ENCODE assay signal across 21 mouse cellular contexts in the genomic region with DNA sequence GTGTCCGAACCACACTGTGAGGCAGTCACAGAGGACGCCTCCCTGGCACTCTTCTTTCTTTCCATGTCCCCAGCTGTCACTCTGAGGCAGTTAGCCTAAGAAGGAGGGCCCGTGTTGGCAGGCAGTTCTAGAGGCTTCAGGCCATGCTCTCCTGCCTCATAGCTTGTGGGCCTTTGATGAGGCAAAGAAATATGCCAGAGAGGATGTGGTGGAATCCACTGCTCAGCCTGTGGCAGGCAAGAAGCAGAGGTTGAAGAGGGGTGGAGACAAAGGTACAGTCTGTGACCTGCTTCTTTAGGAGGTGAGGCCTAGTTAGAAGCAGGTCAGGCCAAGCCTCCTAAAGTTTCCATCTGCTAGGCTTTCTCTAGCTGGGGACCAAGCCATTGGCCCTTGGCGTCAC. TPM values are rescaled to one million over a fixed set of nuclear protein-coding genes. Genes with fewer than 3 reads are reported as not detected.
"Had no signal": no experiment of that assay in that cellular context is flagged by ENCODE, and none has a peak within 500 bp of the region (broad histone marks: within the 10 kb centered on the region; RNA-seq: fewer than 3 reads in every experiment).

No protein-coding gene starts in this region.

- H3K4me3 ChIP-seq: limb, embryonic 12.5 days; liver, embryonic 13.5 days; midbrain, embryonic 10.5 days; neural tube, embryonic 15.5 days had no signal

- H3K9ac ChIP-seq: limb, embryonic 12.5 days; liver, embryonic 13.5 days; liver, postnatal 0 days; neural tube, embryonic 15.5 days had no signal

- ATAC-seq: liver, postnatal 0 days; midbrain, embryonic 16.5 days had no signal

- H3K9me3 ChIP-seq: limb, embryonic 12.5 days; liver, embryonic 13.5 days; midbrain, embryonic 10.5 days; neural tube, embryonic 15.5 days had no signal

- H3K4me1 ChIP-seq: limb, embryonic 12.5 days; midbrain, embryonic 10.5 days had no signal

- H3K27me3 ChIP-seq: limb, embryonic 12.5 days; liver, embryonic 13.5 days; neural tube, embryonic 15.5 days had no signal

- H3K27ac ChIP-seq: limb, embryonic 12.5 days; liver, embryonic 13.5 days; midbrain, embryonic 10.5 days; neural tube, embryonic 15.5 days had no signal

- DNase-seq: kidney, adult 11 months; kidney, postnatal 25 days; liver; liver, embryonic 13.5 days; liver, postnatal 0 days; lung, postnatal 36 days; right cerebral cortex, adult 18-20 months; right cerebral cortex, postnatal 25 days had no signal

- H3K4me2 ChIP-seq: limb, embryonic 12.5 days; liver, embryonic 13.5 days; neural tube, embryonic 15.5 days had no signal

RNA-seq across cellular contexts. Expression of gene Actrt3, which starts 11.2 kb away (rescaled TPM):
- total RNA-seq: megakaryocyte, adult 5-6 weeks had no signal
- polyA plus RNA-seq: kidney, embryonic 14.5 days; liver, embryonic 13.5 days; liver, postnatal 0 days; lung, embryonic 16.5 days; small intestine, adult 2 months; urinary bladder, adult 2 months had no signal

RNA-seq across cellular contexts. Expression of gene Lrriq4, which starts 33.4 kb away (rescaled TPM):
- total RNA-seq: layer of hippocampus, postnatal 25 days; left cerebral cortex, postnatal 36 days; megakaryocyte, adult 5-6 weeks had no signal
- polyA plus RNA-seq: intestine, embryonic 14.5 days; kidney, embryonic 14.5 days; limb, embryonic 12.5 days; liver, embryonic 13.5 days; liver, postnatal 0 days; lung, embryonic 16.5 days; midbrain, embryonic 10.5 days; midbrain, embryonic 16.5 days; neural tube, embryonic 15.5 days; small intestine, adult 2 months; stomach, embryonic 16.5 days had no signal

RNA-seq across cellular contexts. Expression of gene Lrrc34, which starts 36.7 kb away (rescaled TPM):
- total RNA-seq: layer of hippocampus, postnatal 25 days; left cerebral cortex, postnatal 36 days had no signal
- polyA plus RNA-seq: small intestine, adult 2 months had no signal
